Mouse (Mus musculus) kidney, adult 2 months (tissue): ENCODE measurements at regions not wholly inside any gene's neighbourhood (a gene's known extent, or its start where the extent isn't known, plus 50 kb on each side); places are given as distances from the start of the nearest gene placed in this dataset.

Experiments used
- DNase-seq: peaks from one replicate; pipeline ENCODE4 v3.0.0; 2021
- H3K27ac ChIP-seq: fragments of 200-500 bp; 2 replicates; pipeline ENCODE4 v1.5.1; 2012; ENCODE audit warnings: low read depth, low read length, control low read depth, inconsistent platforms; ENCODE audit not compliant: insufficient read depth
- H3K27me3 ChIP-seq: fragments of 200-500 bp; replicated peaks from 2 replicates; pipeline ENCODE4 v1.6.1; 2012; ENCODE audit warnings: mild to moderate bottlenecking, moderate library complexity, low read length, inconsistent platforms; ENCODE audit not compliant: control insufficient read depth, insufficient read depth
- H3K36me3 ChIP-seq: fragments of 200-500 bp; 2 replicates; pipeline ENCODE4 v1.6.1; 2012; ENCODE audit warnings: mild to moderate bottlenecking, moderate library complexity, low read length, inconsistent platforms; ENCODE audit not compliant: control insufficient read depth, insufficient read depth
- H3K4me1 ChIP-seq: fragments of 200-500 bp; 2 replicates; pipeline ENCODE4 v1.6.1; 2011; ENCODE audit warnings: low read length; ENCODE audit not compliant: control insufficient read depth, insufficient read depth
- H3K4me3 ChIP-seq: fragments of 200-500 bp; 2 replicates; pipeline ENCODE4 v1.5.1; 2011; ENCODE audit warnings: mild to moderate bottlenecking, low read depth, low read length, control low read depth; ENCODE audit not compliant: insufficient read depth
- CTCF ChIP-seq: fragments of 200-500 bp; conservative IDR thresholded peaks from 2 replicates; pipeline ENCODE4 v1.5.1; 2011; ENCODE audit warnings: low read depth, mild to moderate bottlenecking, control low read depth, low read length, moderate library complexity, mixed read lengths; ENCODE audit not compliant: insufficient read depth, insufficient read length
- POLR2A ChIP-seq: fragments of 200-500 bp; IDR thresholded peaks from one replicate; pipeline ENCODE4 v1.6.1; 2011; ENCODE audit warnings: low read depth, low read length, control low read depth
- WGBS: fragments of 180-500 bp; shearing (Covaris S2); methylation state at CpG from one replicate; pipeline ENCODE4 v1.1.7; 2018; 5-methylcytosine and 5-hydroxymethylcytosine counted together

GRCm38 (mm10) chr14:9492228-9492627 lies 826.2 kb upstream of the 4930452B06Rik start:
- TF ChIP-seq CTCF (no peak), POLR2A (no peak)
- Histone ChIP-seq H3K27me3 (no peaks in the 10 kb centered on the region; the same call in 1 of the 2 replicates), H3K4me3 (no peak overlapping the region), H3K27ac (no peak overlapping the region), H3K36me3 (no peaks in the 10 kb centered on the region), H3K4me1 (no peaks in the 10 kb centered on the region)
- WGBS: 70% methylated on average over 2 of the region's 2 CpGs
- no peak for DNase-seq

DNA sequence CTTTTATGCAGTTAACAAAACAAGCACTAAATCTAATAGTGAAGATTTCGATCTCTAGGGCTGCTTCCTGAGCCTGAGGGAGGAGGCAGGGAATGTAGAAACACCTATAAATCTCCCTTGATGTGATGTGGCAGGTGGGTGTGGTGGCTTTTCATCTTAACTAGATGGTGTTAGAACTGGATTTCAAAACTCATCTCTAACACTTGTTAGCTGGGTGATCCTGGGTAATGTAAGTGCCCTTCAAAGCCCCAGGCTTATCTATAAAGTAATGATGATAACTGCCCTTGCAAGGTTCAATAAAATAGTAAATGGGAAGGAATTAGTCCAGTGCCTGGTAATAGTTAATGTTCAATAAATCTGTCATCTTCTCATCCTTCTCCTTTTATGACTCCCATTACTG lies 822.5 kb upstream of the 4930452B06Rik start:
- Histone ChIP-seq H3K4me1 (no peaks in the 10 kb centered on the region), H3K27me3 (no peaks in the 10 kb centered on the region; the same call in 1 of the 2 replicates), H3K36me3 (no peaks in the 10 kb centered on the region), H3K27ac (no peak overlapping the region), H3K4me3 (no peak overlapping the region)
- no peak for TF ChIP-seq POLR2A
- TF ChIP-seq CTCF: no peak
- 25% methylated on average over 1 of the region's 1 CpGs for WGBS
- no peak for DNase-seq

DNA sequence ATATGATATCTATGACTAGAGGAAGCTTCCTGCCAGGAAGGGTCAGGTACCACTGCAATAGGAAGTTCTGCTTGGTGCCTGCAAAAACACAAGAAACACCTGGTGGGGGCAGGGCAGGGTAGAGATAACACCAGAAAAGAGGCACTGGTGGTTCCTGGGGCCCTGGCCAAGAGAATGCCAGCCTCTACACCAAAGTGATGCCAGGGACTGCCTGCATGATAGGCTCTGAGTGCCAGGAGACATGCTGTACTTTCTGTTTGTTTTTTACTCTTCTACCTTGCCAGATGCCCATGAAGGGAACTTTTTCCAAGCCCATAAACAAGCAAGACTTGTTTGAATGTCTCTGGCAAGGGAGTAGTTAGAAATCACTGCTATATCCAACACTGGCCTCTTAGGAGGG lies 812.9 kb upstream of the 4930452B06Rik start:
- H3K27me3 ChIP-seq: no peaks in the 10 kb centered on the region
- no peaks in the 10 kb centered on the region for H3K36me3 ChIP-seq
- H3K4me3 ChIP-seq: no peak overlapping the region
- TF ChIP-seq POLR2A (no peak), CTCF (no peak)
- H3K4me1 ChIP-seq: no peaks in the 10 kb centered on the region
- no peak overlapping the region for H3K27ac ChIP-seq
- no peak for DNase-seq

DNA sequence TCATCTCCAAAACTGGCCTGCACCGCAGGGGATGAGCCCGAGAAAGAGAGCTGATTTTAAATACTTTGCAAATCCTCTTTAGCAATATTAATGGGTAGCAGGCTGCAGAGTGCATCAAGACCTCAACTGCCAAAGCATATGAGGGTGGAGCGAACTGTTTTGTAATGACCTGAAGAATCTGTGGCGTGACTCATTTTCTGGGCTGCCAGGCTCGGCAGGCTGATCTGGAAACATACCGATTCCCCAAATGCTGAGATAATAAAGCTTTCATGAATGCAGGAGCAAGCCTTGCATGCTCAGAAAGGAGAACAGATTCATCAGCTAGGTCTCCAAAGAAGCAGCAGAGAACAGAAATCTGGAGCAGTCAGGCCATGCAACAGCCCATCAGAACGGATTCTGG lies 809.1 kb upstream of the 4930452B06Rik start:
- H3K4me1 ChIP-seq: no peaks in the 10 kb centered on the region
- H3K36me3 ChIP-seq: no peaks in the 10 kb centered on the region
- H3K4me3 ChIP-seq: no peak overlapping the region
- DNase-seq: no peak
- H3K27me3 ChIP-seq: no peaks in the 10 kb centered on the region
- WGBS: 92% methylated on average over 7 of the region's 7 CpGs
- H3K27ac ChIP-seq: no peak overlapping the region
- no peak for TF ChIP-seq POLR2A
- no peak for TF ChIP-seq CTCF

- TF ChIP-seq POLR2A (no peak), CTCF (no peak)
- Histone ChIP-seq H3K27ac (no peak overlapping the region), H3K27me3 (no peaks in the 10 kb centered on the region), H3K4me1 (no peaks in the 10 kb centered on the region), H3K4me3 (no peak overlapping the region), H3K36me3 (no peaks in the 10 kb centered on the region)
- DNase-seq: peak; percentile 21
Measured at GRCm38 (mm10) chr14:9469686-9470085, 803.6 kb upstream of the 4930452B06Rik start.

DNA sequence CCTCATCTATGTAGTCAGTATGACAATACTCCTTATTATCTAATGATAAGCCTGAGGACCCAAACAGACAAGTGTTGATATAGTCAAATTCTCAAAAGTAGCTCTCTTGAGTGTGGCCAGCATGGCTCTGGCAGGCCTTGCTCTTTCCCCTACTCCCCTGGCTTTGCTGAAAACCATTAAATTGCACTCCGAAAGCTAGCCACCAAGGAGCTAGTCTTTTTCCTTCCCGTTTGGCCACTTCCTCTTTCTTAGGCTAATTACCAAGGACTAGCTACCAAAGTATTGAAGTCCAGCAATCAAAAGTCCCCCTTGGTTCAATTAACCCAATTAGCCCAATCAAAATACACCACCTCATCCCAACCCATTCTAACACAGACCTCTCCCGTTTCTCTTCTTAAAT lies 802.6 kb upstream of the 4930452B06Rik start:
- 75% methylated on average over 3 of the region's 3 CpGs for WGBS
- H3K4me1 ChIP-seq: no peaks in the 10 kb centered on the region
- H3K27me3 ChIP-seq: no peaks in the 10 kb centered on the region
- H3K36me3 ChIP-seq: no peaks in the 10 kb centered on the region
- H3K4me3 ChIP-seq: no peak overlapping the region
- H3K27ac ChIP-seq: no peak overlapping the region
- DNase-seq: no peak
- TF ChIP-seq POLR2A (no peak), CTCF (no peak)

- WGBS: 43% methylated on average over 7 of the region's 7 CpGs
- H3K36me3 ChIP-seq: no peaks in the 10 kb centered on the region
- peak; percentile 15 for DNase-seq
Measured at GRCm38 (mm10) chr14:9467690-9468458, 801.8 kb upstream of the 4930452B06Rik start.

GRCm38 (mm10) chr14:9460006-9460405 lies 794.0 kb upstream of the 4930452B06Rik start:
- DNase-seq: no peak
- no peaks in the 10 kb centered on the region for H3K27me3 ChIP-seq
- 95% methylated on average over 3 of the region's 3 CpGs for whole genome bisulfite sequencing
- no peak for TF ChIP-seq CTCF
- TF ChIP-seq POLR2A: no peak
- no peaks in the 10 kb centered on the region for H3K36me3 ChIP-seq
- H3K27ac ChIP-seq: no peak overlapping the region
- H3K4me3 ChIP-seq: no peak overlapping the region
- no peaks in the 10 kb centered on the region for H3K4me1 ChIP-seq

More at GRCm38 (mm10) chr14:9467690-9468458, 801.8 kb upstream of the 4930452B06Rik start:
- H3K27ac ChIP-seq: no peak overlapping the region
- H3K27me3 ChIP-seq: no peaks in the 10 kb centered on the region
- H3K4me1 ChIP-seq: no peaks in the 10 kb centered on the region
- no peak for TF ChIP-seq CTCF
- no peak overlapping the region for H3K4me3 ChIP-seq
